9 mouse cellular contexts compared by ENCODE assay signal in the genomic region with DNA sequence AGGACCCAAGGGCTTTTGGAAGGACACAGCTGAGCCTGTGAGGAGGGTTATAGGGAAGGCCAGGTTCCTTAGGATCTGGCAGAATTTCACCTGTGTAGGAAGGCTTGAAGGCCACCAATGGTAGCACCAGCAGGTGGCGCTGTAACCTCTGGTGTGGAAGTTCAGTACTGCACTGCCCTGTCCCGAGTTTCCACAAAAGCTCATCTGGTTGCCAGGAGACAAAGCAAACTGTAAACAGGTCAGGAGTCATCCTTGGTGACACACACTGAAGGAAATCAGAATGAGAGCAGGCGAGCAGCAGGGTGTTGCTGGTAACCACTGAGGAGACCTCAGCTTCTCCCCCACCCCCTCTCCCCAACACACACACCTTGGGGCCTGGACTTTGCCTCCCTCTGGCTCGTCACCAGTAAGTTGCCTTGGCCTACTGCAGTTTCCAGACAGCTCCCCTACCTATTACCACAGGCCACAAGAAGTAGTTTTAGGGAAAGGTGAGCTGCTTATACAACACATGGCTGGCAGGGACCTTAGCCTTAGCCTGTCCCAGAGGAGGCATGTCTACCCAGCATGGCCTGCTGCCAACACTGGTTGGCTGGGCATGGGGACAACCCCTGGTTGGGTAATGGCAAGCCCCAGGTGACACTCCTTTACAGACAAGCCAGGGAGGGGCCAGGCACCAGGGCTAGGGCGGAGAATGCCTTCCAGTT. TPM values are rescaled to one million over a fixed set of nuclear protein-coding genes. Genes with fewer than 3 reads are reported as not detected.
DNase-seq lines count a peak whose midpoint lies in the region; ATAC-seq and TF ChIP-seq lines count a peak whose summit lies in the region.
"Had no signal": no experiment of that assay in that cellular context is flagged by ENCODE, and none has a peak within 500 bp of the region (broad histone marks: within the 10 kb centered on the region; RNA-seq: fewer than 3 reads in every experiment).

No protein-coding gene starts in this region.

- no peak for TF ChIP-seq EP300 in liver, postnatal 0 days (IDR thresholded peaks at IDR 0.05; ENCODE audit: low read depth)

- H3K36me3 ChIP-seq in intestine, embryonic 16.5 days (ENCODE audit: control insufficient read depth, insufficient read depth, low read length), result peaks cover 3% of the 10 kb centered on the region; the same call in 1 of the 2 replicates
- H3K36me3 ChIP-seq in liver, postnatal 0 days (replicated peaks; ENCODE audit: insufficient read depth, low read length), result no peaks in the 10 kb centered on the region
- H3K36me3 ChIP-seq in neural tube, embryonic 15.5 days, result peaks cover 3% of the 10 kb centered on the region; the same call in 1 of the 2 replicates

- H3K9ac ChIP-seq in intestine, embryonic 16.5 days (ENCODE audit: low read depth, low read length), result peak overlapping the region; percentile 38; the same call in 1 of the 2 replicates
- no peak overlapping the region for H3K9ac ChIP-seq in liver, postnatal 0 days (replicated peaks)
- no peak overlapping the region for H3K9ac ChIP-seq in neural tube, embryonic 15.5 days (replicated peaks)

- peak; percentile 94 for TF ChIP-seq CTCF in liver, postnatal 0 days (IDR thresholded peaks at IDR 0.05; ENCODE audit: low read depth)

- H3K4me2 ChIP-seq in intestine, embryonic 16.5 days (ENCODE audit: low read depth, low read length), result no peak overlapping the region
- no peak overlapping the region for H3K4me2 ChIP-seq in liver, postnatal 0 days (ENCODE audit: low read depth, low read length)
- peak overlapping the region; percentile 24; the same call in 1 of the 2 replicates for H3K4me2 ChIP-seq in neural tube, embryonic 15.5 days

- H3K9me3 ChIP-seq in intestine, embryonic 16.5 days (ENCODE audit: control insufficient read depth, low read length), result no peaks in the 10 kb centered on the region
- H3K9me3 ChIP-seq in liver, postnatal 0 days (ENCODE audit: low read length), result no peaks in the 10 kb centered on the region
- H3K9me3 ChIP-seq in neural tube, embryonic 15.5 days (replicated peaks), result no peaks in the 10 kb centered on the region

- H3K4me3 ChIP-seq in intestine, embryonic 16.5 days (ENCODE audit: low read length), result no peak overlapping the region
- no peak overlapping the region for H3K4me3 ChIP-seq in liver, postnatal 0 days (ENCODE audit: low read depth, low read length)
- H3K4me3 ChIP-seq in neural tube, embryonic 15.5 days (replicated peaks), result no peak overlapping the region

- peak; percentile 62 for ATAC-seq in intestine, embryonic 16.5 days
- ATAC-seq in liver, postnatal 0 days, result peak; percentile 87
- ATAC-seq in neural tube, embryonic 15.5 days (ENCODE audit: low FRiP score), result no peak

- 32% methylated on average over 5 of the region's 5 CpGs for WGBS in intestine, embryonic 16.5 days
- 26% methylated on average over 5 of the region's 5 CpGs for WGBS in liver, postnatal 0 days (ENCODE audit: insufficient replicate concordance)
- 41% methylated on average over 5 of the region's 5 CpGs for WGBS in neural tube, embryonic 15.5 days

- peak overlapping the region; percentile 34 for H3K27ac ChIP-seq in intestine, embryonic 16.5 days (ENCODE audit: low read length)
- H3K27ac ChIP-seq in liver, postnatal 0 days (ENCODE audit: low read depth), result no peak overlapping the region
- H3K27ac ChIP-seq in neural tube, embryonic 15.5 days (replicated peaks), result no peak overlapping the region

- H3K27me3 ChIP-seq in intestine, embryonic 16.5 days (replicated peaks; ENCODE audit: control insufficient read depth, insufficient read depth, low read length), result no peaks in the 10 kb centered on the region
- H3K27me3 ChIP-seq in liver, postnatal 0 days (ENCODE audit: insufficient read depth, low read length), result peaks cover 16% of the 10 kb centered on the region; the same call in 1 of the 2 replicates
- H3K27me3 ChIP-seq in neural tube, embryonic 15.5 days (replicated peaks), result no peaks in the 10 kb centered on the region

- DNase-seq in B cell, adult 2 months, result peak; percentile 93 to 94
- peak; percentile 79 for DNase-seq in Muller cell, postnatal 12 days (ENCODE audit: inconsistent ontology term)
- peak; percentile 76 for DNase-seq in cerebellum, adult 9-11 months
- peak; percentile 89 for DNase-seq in gastrocnemius, postnatal 10 days
- peak; percentile 89 for DNase-seq in liver, postnatal 0 days
- DNase-seq in urinary bladder, adult 18-20 months (ENCODE audit: low spot score in 2 of 2), result peak; percentile 77 to 79

- H3K4me1 ChIP-seq in intestine, embryonic 16.5 days (ENCODE audit: control insufficient read depth, insufficient read depth, low read length), result peaks cover 25% of the 10 kb centered on the region
- peaks cover 14% of the 10 kb centered on the region for H3K4me1 ChIP-seq in liver, postnatal 0 days (ENCODE audit: insufficient read depth)
- peaks cover 88% of the 10 kb centered on the region for H3K4me1 ChIP-seq in neural tube, embryonic 15.5 days

RNA-seq across cellular contexts. Expression of gene Ralgds, which starts 4.4 kb away (rescaled TPM):
- total RNA-seq in gastrocnemius, postnatal 10 days (2021), result 10 to 100 TPM; 33.1 to 43.9 TPM
- polyA plus RNA-seq in intestine, embryonic 16.5 days (2015; fragmentation: Nextera tagmentation; extraction: Ambion mirVana), result 19.1 and 21.5 TPM in 2 replicates
- 1.8 TPM in 2 replicates for polyA plus RNA-seq in liver, postnatal 0 days (2015; fragmentation: Nextera tagmentation; extraction: Ambion mirVana)
- 64.7 and 70.4 TPM in 2 replicates for polyA plus RNA-seq in neural tube, embryonic 15.5 days (2015; fragmentation: Nextera tagmentation; extraction: Ambion mirVana)

RNA-seq across cellular contexts. Expression of gene Gm10134, which starts 11.5 kb away (rescaled TPM):
- 1 to 10 TPM in 1 of 2 experiments, not detected in 1; 2.0 TPM for total RNA-seq in gastrocnemius, postnatal 10 days (2021)
- polyA plus RNA-seq in intestine, embryonic 16.5 days (2015; fragmentation: Nextera tagmentation; extraction: Ambion mirVana), result 7.4 and 10.3 TPM in 2 replicates
- 1.5 and 1.9 TPM in 2 replicates for polyA plus RNA-seq in liver, postnatal 0 days (2015; fragmentation: Nextera tagmentation; extraction: Ambion mirVana)
- 2.1 and 3.5 TPM in 2 replicates for polyA plus RNA-seq in neural tube, embryonic 15.5 days (2015; fragmentation: Nextera tagmentation; extraction: Ambion mirVana)

RNA-seq across cellular contexts. Expression of gene Gbgt1, which starts 20.7 kb away (rescaled TPM):
- 1 to 10 TPM; 1.9 to 3.5 TPM for total RNA-seq in gastrocnemius, postnatal 10 days (2021)
- polyA plus RNA-seq in intestine, embryonic 16.5 days (2015; fragmentation: Nextera tagmentation; extraction: Ambion mirVana), result 4.4 and 4.6 TPM in 2 replicates
- polyA plus RNA-seq in liver, postnatal 0 days (2015; fragmentation: Nextera tagmentation; extraction: Ambion mirVana), result 0.56 and 0.64 TPM in 2 replicates
- polyA plus RNA-seq in neural tube, embryonic 15.5 days (2015; fragmentation: Nextera tagmentation; extraction: Ambion mirVana), result 1.2 and 2.1 TPM in 2 replicates

RNA-seq across cellular contexts. Expression of gene Cel, which starts 45.8 kb away (rescaled TPM):
- not detected for total RNA-seq in gastrocnemius, postnatal 10 days (2021)
- polyA plus RNA-seq in intestine, embryonic 16.5 days (2015; fragmentation: Nextera tagmentation; extraction: Ambion mirVana), result 383 and 542 TPM in 2 replicates
- polyA plus RNA-seq in liver, postnatal 0 days (2015; fragmentation: Nextera tagmentation; extraction: Ambion mirVana), result 4.7 TPM in 1 of 2 replicates, not detected in the other
- 0.09 and 3.3 TPM in 2 replicates for polyA plus RNA-seq in neural tube, embryonic 15.5 days (2015; fragmentation: Nextera tagmentation; extraction: Ambion mirVana)
- total RNA-seq: layer of hippocampus, postnatal 36 days had no signal

RNA-seq across cellular contexts. Expression of gene Mrps2, which starts 49.5 kb away (rescaled TPM):
- 10 to 100 TPM; 28.3 to 31.5 TPM for total RNA-seq in gastrocnemius, postnatal 10 days (2021)
- polyA plus RNA-seq in intestine, embryonic 16.5 days (2015; fragmentation: Nextera tagmentation; extraction: Ambion mirVana), result 61.1 and 66.9 TPM in 2 replicates
- polyA plus RNA-seq in liver, postnatal 0 days (2015; fragmentation: Nextera tagmentation; extraction: Ambion mirVana), result 24.9 and 26.5 TPM in 2 replicates
- polyA plus RNA-seq in neural tube, embryonic 15.5 days (2015; fragmentation: Nextera tagmentation; extraction: Ambion mirVana), result 51.4 and 55.5 TPM in 2 replicates
